ENCODE assay signal across 9 mouse cellular contexts in the genomic region with DNA sequence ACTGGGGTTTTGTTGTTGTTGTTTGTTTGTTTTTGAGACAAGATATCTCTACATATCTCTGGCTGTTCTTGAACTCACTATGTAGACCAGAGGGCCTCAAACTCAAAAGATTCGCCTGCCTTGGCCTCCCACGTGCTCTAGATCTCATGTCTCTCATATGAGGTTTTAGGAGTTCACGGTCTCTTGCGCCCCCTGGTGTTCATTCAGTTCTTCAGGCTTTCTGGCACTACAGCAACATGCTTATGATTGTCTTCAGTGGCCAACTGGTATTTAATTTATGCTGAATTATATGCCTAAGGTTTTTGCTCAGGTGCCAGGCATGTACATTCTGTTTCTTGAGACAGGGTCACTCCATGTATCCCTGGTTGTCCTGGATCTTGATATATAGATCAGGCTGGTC. TPM values are rescaled to one million over a fixed set of nuclear protein-coding genes. Genes with fewer than 3 reads are reported as not detected.
A peak's percentile ranks its signal among the peaks of the same experiment; 100 is the strongest.
DNase-seq lines count a peak whose midpoint lies in the region; ATAC-seq lines count a peak whose summit lies in the region.
"Had no signal": no experiment of that assay in that cellular context is flagged by ENCODE, and none has a peak within 500 bp of the region (broad histone marks: within the 10 kb centered on the region; RNA-seq: fewer than 3 reads in every experiment).

No protein-coding gene starts in this region.

- H3K27me3 ChIP-seq in liver, embryonic 13.5 days: no peaks in the 10 kb centered on the region
- H3K27me3 ChIP-seq: embryonic facial prominence, embryonic 15.5 days had no signal

- H3K4me3 ChIP-seq in liver, embryonic 13.5 days (replicated peaks): no peak overlapping the region
- H3K4me3 ChIP-seq: embryonic facial prominence, embryonic 15.5 days had no signal

- H3K9me3 ChIP-seq in liver, embryonic 13.5 days (replicated peaks): no peaks in the 10 kb centered on the region
- H3K9me3 ChIP-seq: embryonic facial prominence, embryonic 15.5 days had no signal

- H3K36me3 ChIP-seq in liver, embryonic 13.5 days: peaks cover 26% of the 10 kb centered on the region

- H3K4me1 ChIP-seq in liver, embryonic 13.5 days (replicated peaks): peaks cover 16% of the 10 kb centered on the region

- no peak overlapping the region for H3K9ac ChIP-seq in liver, embryonic 13.5 days
- H3K9ac ChIP-seq: embryonic facial prominence, embryonic 15.5 days had no signal

- no peak overlapping the region for H3K27ac ChIP-seq in liver, embryonic 13.5 days
- H3K27ac ChIP-seq: embryonic facial prominence, embryonic 15.5 days had no signal

- 2% methylated on average over 4 of the region's 4 CpGs for WGBS in liver, embryonic 13.5 days (ENCODE audit: insufficient replicate concordance)

- DNase-seq in B cell, adult 2 months: peak; percentile 93 to 95
- DNase-seq in adrenal gland, adult 18-20 months (ENCODE audit: low spot score in 2 of 2): peak; percentile 77 to 79
- peak; percentile 69 for DNase-seq in embryo, embryonic 11.5 days (ENCODE audit: low read depth, low spot score)
- peak; percentile 66 to 77 for DNase-seq in gastrocnemius, postnatal 4 days (ENCODE audit: low spot score in 2 of 2)
- peak; percentile 87 for DNase-seq in kidney, postnatal 14 days
- DNase-seq in liver, embryonic 13.5 days: peak; percentile 70
- peak; percentile 29 to 59 for DNase-seq in thymus, adult 18-20 months

- peak; percentile 37; the same call in 1 of the 2 replicates for ATAC-seq in liver, embryonic 13.5 days (ENCODE audit: low read depth)
- peak; percentile 91 for ATAC-seq in neutrophil, adult 5-6 weeks (ENCODE audit: extremely low read depth, insufficient number of reproducible peaks, low FRiP score, poor library complexity, severe bottlenecking)

- no peak overlapping the region for H3K4me2 ChIP-seq in liver, embryonic 13.5 days
- H3K4me2 ChIP-seq: embryonic facial prominence, embryonic 15.5 days had no signal

RNA-seq across cellular contexts. Expression of a gene that starts 6.3 kb away (rescaled TPM):
- total RNA-seq in adrenal gland, adult 18-20 months (2021): 10 to 100 TPM; 12.0 to 19.4 TPM
- total RNA-seq in gastrocnemius, postnatal 4 days (2021): 1 to 10 TPM; 8.0 to 9.5 TPM
- polyA plus RNA-seq in liver, embryonic 13.5 days (2015; fragmentation: Nextera tagmentation; extraction: Ambion mirVana): 2.8 and 2.9 TPM in 2 replicates
- 6.9 and 10.3 TPM in 2 replicates for total RNA-seq in neutrophil, adult 5-6 weeks (2017)

RNA-seq across cellular contexts. Expression of a gene that starts 22.1 kb away (rescaled TPM):
- under 1 TPM; 0.06 to 0.10 TPM for total RNA-seq in adrenal gland, adult 18-20 months (2021)
- 1 to 10 TPM in 1 of 2 experiments, under 1 TPM in 1; 0.54 to 1.9 TPM for total RNA-seq in gastrocnemius, postnatal 4 days (2021)
- polyA plus RNA-seq in liver, embryonic 13.5 days (2015; fragmentation: Nextera tagmentation; extraction: Ambion mirVana): 329 and 341 TPM in 2 replicates
- 0.12 and 0.49 TPM in 2 replicates for total RNA-seq in neutrophil, adult 5-6 weeks (2017)

RNA-seq across cellular contexts. Expression of a gene that starts 27.4 kb away (rescaled TPM):
- 10 to 100 TPM; 13.8 to 17.0 TPM for total RNA-seq in adrenal gland, adult 18-20 months (2021)
- total RNA-seq in gastrocnemius, postnatal 4 days (2021): 10 to 100 TPM; 61.1 to 64.6 TPM
- polyA plus RNA-seq in liver, embryonic 13.5 days (2015; fragmentation: Nextera tagmentation; extraction: Ambion mirVana): 121 and 130 TPM in 2 replicates
- total RNA-seq in neutrophil, adult 5-6 weeks (2017): 50.2 and 63.6 TPM in 2 replicates

RNA-seq across cellular contexts. Expression of a gene that starts 50.4 kb away (rescaled TPM):
- total RNA-seq in adrenal gland, adult 18-20 months (2021): not detected
- total RNA-seq in gastrocnemius, postnatal 4 days (2021): not detected
- not detected in 2 replicates for polyA plus RNA-seq in liver, embryonic 13.5 days (2015; fragmentation: Nextera tagmentation; extraction: Ambion mirVana)
- not detected in 2 replicates for total RNA-seq in neutrophil, adult 5-6 weeks (2017)

RNA-seq across cellular contexts. Expression of a gene that starts 59.2 kb away (rescaled TPM):
- total RNA-seq in adrenal gland, adult 18-20 months (2021): 10 to 100 TPM; 20.9 to 29.3 TPM
- 1 to 10 TPM; 5.8 to 7.0 TPM for total RNA-seq in gastrocnemius, postnatal 4 days (2021)
- polyA plus RNA-seq in liver, embryonic 13.5 days (2015; fragmentation: Nextera tagmentation; extraction: Ambion mirVana): 272 and 303 TPM in 2 replicates
- total RNA-seq in neutrophil, adult 5-6 weeks (2017): 70.1 and 76.1 TPM in 2 replicates

Comparison
In these comparisons a context has a peak if more than half of its experiments do, and no peak if none do; other contexts are left out.
1. DNase-seq: peak in every context shown above with its lines; median percentile 94 in B cell, adult 2 months; 87 in kidney, postnatal 14 days; 78 in adrenal gland, adult 18-20 months; 72 in gastrocnemius, postnatal 4 days; 70 in liver, embryonic 13.5 days; 69 in embryo, embryonic 11.5 days; 44 in thymus, adult 18-20 months.